Mouse (Mus musculus) megakaryocyte, embryonic 14.5 days (primary cell): ENCODE measurements around the gene Rnf169. TPM values are rescaled to one million over a fixed set of nuclear protein-coding genes. Genes with fewer than 3 reads are reported as not detected.
A peak's percentile ranks its signal among the peaks of the same experiment; 100 is the strongest.

ENCODE experiments used
- H3K27me3 ChIP-seq: replicated peaks from 2 replicates; pipeline ENCODE3; 2012; ENCODE audit warnings: inconsistent platforms
- H3K36me3 ChIP-seq: replicated peaks from 2 replicates; pipeline ENCODE3; 2012; ENCODE audit warnings: low read length, inconsistent platforms, mixed read lengths
- H3K4me1 ChIP-seq: 2 replicates; pipeline ENCODE4 v1.6.1; 2012; ENCODE audit warnings: inconsistent platforms
- H3K4me3 ChIP-seq: replicated peaks from 2 replicates; pipeline ENCODE3; 2012; ENCODE audit warnings: moderate library complexity, mild to moderate bottlenecking, inconsistent platforms
- H3K9me3 ChIP-seq: 2 replicates; pipeline ENCODE4 v1.6.1; 2012; ENCODE audit warnings: inconsistent platforms
- FLI1 ChIP-seq: IDR thresholded peaks from 2 replicates; pipeline ENCODE4 v1.6.1; 2012; ENCODE audit warnings: low read length, inconsistent platforms, mixed read lengths
- GATA1 ChIP-seq: IDR thresholded peaks from 3 replicates; pipeline ENCODE4 v1.6.1; 2012; ENCODE audit warnings: mixed read lengths, low read length, inconsistent platforms, borderline replicate concordance
- polyA plus RNA-seq: library from polyadenylated mRNA; stranded (reverse); fragments of >175 nt; gene quantifications from 2 replicates; pipeline ENCODE4 v1.2.3, GENCODE M21; 2012; ENCODE audit warnings: low replicate concordance; ENCODE audit not compliant: insufficient read depth

The Rnf169 gene
- polyA plus RNA-seq, 1 experiment: 0.87 TPM

DNA sequence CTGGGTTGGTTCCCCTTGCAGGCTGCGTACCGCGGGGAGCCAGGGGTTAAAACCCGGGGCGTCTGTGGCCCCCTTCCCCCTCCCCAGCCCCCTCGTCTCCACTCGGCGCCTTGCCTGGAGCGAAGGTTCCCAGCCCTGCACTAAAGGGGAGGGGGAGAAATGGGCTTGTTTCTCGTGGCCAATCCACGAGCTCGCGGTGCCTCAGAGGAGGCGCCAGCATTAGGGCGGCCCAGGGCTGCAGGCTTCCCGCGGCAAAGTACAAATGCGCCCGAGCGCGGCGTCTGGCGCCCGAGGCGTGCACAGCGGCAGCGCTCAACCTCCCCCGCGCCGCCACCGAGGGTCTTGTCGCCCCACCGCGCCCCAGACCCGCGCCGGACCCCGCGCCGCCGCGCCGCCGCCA lies 25.5 kb upstream of the Rnf169 start, which contains the start of gene Chrdl2:
Gene Chrdl2, plus strand, starts transcription at position 383 of the 400 bp plus-strand sequence.
- Histone ChIP-seq H3K4me1 (peaks cover 17% of the 10 kb centered on the region), H3K4me3 (peak within 1 kb of the TSS; percentile 78), H3K36me3 (no peaks in the 10 kb centered on the region), H3K9me3 (no peaks in the 10 kb centered on the region), H3K27me3 (peaks cover 78% of the 10 kb centered on the region)
- no peak for TF ChIP-seq GATA1
- TF ChIP-seq FLI1: no peak

DNA sequence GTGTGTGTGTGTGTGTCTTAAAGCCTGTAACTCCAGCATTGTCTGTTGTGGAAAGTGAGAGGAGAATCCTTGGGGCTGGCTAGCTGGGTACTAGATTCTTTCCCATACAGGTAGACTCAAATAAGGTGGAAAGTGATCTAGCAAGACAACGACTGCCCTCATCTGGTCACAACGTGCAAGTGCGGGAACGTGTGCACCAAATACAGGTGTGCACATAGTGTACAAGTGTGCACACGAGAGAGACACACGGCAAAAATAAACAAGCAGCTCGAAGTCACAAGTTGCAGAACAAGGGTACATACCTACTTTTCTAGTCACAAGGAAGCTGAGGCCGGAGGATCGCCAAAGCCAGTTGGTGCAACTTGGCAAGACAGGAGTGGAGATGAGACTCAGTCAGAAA lies 23.5 kb upstream of the Rnf169 start:
- Histone ChIP-seq H3K36me3 (no peaks in the 10 kb centered on the region), H3K4me3 (no peak overlapping the region), H3K9me3 (no peaks in the 10 kb centered on the region), H3K4me1 (peaks cover 13% of the 10 kb centered on the region), H3K27me3 (peaks cover 59% of the 10 kb centered on the region)
- TF ChIP-seq FLI1 (no peak), GATA1 (no peak)

DNA sequence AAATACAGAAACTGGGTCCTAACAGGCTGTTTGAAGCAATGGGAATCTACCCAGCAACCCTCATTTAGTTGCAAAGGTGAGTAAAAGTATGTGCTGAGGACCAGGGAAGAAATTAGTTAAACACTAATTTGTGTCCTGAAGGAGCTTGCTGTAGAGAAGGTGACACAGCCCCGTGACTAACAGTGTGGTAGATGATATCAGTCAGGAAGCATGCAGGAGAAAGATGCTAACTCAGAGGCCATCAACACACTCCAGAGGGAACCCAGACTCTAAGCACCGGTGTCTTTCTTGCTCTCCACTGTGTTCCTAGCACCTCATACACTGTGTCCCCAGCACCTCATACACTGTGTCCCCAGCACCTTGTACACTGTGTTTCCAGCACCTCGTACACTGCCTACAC lies 18.4 kb upstream of the Rnf169 start:
- TF ChIP-seq FLI1 (no peak), GATA1 (no peak)
- no peaks in the 10 kb centered on the region for H3K36me3 ChIP-seq
- peaks cover 27% of the 10 kb centered on the region for H3K27me3 ChIP-seq
- H3K9me3 ChIP-seq: no peaks in the 10 kb centered on the region
- H3K4me3 ChIP-seq: no peak overlapping the region
- peaks cover 7% of the 10 kb centered on the region for H3K4me1 ChIP-seq

DNA sequence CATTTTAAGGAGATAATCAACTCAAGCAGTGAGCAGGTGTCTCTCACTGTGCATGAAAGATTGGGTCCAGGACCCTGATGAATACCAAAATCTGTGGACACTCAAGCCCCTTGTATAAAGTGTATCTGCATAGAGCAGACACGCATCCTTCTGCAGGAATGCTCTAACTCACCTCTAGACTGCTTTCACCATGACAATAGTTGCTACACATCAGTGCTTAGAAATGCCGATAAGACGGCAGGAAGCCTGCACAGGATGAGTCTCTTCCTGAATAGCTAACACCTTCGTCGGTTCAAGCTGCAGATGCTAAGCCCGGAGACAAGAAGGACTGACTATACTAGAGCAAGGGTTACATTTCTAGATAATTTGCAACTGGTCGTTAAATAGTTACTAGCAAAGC lies 14.9 kb upstream of the Rnf169 start:
- Histone ChIP-seq H3K9me3 (no peaks in the 10 kb centered on the region), H3K4me3 (no peak overlapping the region), H3K27me3 (peaks cover 29% of the 10 kb centered on the region), H3K4me1 (peaks cover 26% of the 10 kb centered on the region), H3K36me3 (no peaks in the 10 kb centered on the region)
- TF ChIP-seq FLI1: no peak
- TF ChIP-seq GATA1: no peak

DNA sequence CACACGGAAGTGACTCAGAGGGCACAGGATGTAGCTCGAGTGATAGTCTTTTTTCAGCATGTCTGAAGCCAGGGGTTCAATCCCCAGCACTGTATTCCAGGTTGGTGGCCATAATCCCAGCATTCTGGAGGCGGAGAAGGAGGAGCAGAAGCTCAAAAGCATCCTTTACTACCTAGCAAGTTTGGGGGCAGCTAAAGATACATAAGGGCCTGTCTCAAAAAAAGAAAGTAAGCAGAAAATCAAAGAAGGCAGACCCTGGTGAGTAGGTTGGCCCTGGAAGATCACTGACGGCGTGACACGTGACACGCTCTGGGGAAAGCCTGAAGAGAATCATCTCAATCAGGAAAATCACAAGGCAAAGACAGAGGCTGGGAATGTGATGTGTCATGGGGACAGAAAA lies 12.9 kb upstream of the Rnf169 start:
- no peak for TF ChIP-seq FLI1
- TF ChIP-seq GATA1: no peak
- H3K4me3 ChIP-seq: no peak overlapping the region
- peaks cover 22% of the 10 kb centered on the region for H3K27me3 ChIP-seq
- H3K4me1 ChIP-seq: peaks cover 35% of the 10 kb centered on the region
- H3K36me3 ChIP-seq: no peaks in the 10 kb centered on the region
- no peaks in the 10 kb centered on the region for H3K9me3 ChIP-seq

DNA sequence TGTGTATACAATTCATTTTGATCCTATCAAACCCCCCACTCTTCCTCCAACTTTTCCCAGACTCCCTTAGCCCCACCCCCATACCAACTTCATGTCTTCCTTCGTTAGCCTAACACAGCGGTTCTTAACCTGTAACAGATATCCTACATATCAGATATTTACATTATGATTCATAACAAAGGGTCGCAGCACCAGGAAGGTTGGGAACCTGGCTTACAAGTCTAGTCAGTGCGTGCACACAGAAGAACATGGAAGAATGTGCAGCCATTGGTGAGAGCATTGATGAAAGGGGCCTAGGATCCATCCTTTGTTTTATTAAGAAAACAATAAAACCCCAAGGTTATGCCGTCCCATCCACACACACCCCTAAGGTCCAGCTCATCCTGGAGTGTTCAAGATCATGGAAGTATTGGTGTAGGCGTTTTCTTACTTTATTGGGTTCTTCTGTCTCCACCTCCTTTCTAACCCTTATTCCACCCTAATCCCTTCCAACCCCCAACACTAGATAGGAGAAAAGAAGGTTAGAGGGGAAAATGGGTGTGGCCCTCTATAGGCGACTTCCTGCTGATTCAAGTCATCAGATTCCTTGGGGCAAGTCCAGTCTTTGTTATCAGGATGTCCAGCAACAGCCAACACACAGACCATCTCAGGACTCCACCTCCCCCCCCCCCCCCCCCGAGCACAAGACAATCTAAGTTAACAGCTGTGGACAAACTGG lies 10.9 kb upstream of the Rnf169 start:
- H3K27me3 ChIP-seq: peaks cover 17% of the 10 kb centered on the region
- no peak for TF ChIP-seq GATA1
- no peak for TF ChIP-seq FLI1
- H3K4me1 ChIP-seq: peaks cover 35% of the 10 kb centered on the region
- H3K4me3 ChIP-seq: no peak overlapping the region
- H3K36me3 ChIP-seq: no peaks in the 10 kb centered on the region
- no peaks in the 10 kb centered on the region for H3K9me3 ChIP-seq

DNA sequence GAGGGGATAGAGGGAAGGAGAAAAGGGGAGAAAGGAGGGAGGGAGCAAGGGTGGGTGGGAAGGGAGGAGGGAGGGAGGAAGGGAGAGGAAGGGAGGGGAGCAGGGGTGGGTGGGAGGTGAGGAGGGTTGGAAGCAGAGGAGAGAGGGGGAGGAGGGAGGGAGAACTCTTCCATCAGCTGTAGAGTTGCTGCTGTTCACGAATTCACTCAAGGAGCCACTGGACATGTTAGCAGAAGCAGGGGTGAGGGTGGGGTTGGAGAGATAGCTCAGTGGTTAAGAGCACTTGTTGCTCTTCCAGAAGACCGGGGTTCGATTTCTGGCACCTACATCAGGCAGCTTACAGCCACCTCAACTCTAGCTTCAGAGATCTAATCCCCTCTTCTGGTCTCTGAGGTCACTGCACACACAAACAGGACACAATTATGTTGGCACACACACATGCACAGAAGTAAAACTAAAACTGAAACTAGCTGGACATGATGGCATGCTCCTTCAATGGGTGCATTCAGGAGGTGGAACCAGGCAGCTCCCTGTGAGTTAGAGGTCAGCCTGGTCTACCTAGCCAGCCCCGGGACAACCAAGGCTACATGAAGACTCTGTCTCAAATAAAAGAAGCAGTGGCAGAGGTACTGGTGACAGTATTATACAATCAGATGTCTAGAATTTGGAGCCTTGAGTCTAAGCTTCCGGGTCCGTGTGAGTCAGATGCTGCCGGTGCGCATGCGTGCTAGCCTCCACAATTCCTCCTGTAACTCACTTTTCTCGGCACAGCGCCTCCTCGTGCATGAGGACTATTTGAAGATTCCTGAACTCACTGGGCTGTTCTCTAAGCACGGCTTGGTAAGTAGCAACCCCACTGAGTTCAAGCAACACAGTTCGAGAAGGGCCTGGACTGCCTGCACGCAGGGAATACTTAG lies 9.9 kb upstream of the Rnf169 start:
- no peaks in the 10 kb centered on the region for H3K9me3 ChIP-seq
- H3K27me3 ChIP-seq: peaks cover 15% of the 10 kb centered on the region
- H3K36me3 ChIP-seq: no peaks in the 10 kb centered on the region
- peak overlapping the region; percentile 76 for H3K4me3 ChIP-seq
- H3K4me1 ChIP-seq: peaks cover 36% of the 10 kb centered on the region
- TF ChIP-seq GATA1 (no peak), FLI1 (no peak)

DNA sequence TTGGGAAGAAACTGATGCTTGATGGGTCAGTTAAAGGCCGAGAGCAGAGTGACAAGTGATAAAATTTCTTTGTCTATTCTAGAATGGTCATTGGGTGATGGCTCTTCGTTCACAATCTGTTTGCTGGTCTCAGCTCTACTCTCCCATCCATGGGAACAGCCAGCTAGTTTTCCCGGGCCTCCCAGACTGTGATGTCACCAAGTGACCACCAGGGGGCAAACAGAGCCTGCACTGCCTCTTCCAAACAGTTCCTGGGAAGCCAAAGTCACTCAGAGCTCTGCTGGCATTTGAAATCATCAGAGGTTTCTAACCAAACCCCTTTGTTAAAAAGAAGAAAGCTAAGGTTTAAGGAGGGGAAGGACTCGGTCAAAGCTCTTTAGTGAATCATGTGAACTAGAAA lies 8.5 kb upstream of the Rnf169 start:
- TF ChIP-seq GATA1 (no peak), FLI1 (no peak)
- H3K36me3 ChIP-seq: no peaks in the 10 kb centered on the region
- H3K4me1 ChIP-seq: peaks cover 47% of the 10 kb centered on the region
- H3K9me3 ChIP-seq: no peaks in the 10 kb centered on the region
- H3K4me3 ChIP-seq: no peak overlapping the region
- peaks cover 15% of the 10 kb centered on the region for H3K27me3 ChIP-seq

DNA sequence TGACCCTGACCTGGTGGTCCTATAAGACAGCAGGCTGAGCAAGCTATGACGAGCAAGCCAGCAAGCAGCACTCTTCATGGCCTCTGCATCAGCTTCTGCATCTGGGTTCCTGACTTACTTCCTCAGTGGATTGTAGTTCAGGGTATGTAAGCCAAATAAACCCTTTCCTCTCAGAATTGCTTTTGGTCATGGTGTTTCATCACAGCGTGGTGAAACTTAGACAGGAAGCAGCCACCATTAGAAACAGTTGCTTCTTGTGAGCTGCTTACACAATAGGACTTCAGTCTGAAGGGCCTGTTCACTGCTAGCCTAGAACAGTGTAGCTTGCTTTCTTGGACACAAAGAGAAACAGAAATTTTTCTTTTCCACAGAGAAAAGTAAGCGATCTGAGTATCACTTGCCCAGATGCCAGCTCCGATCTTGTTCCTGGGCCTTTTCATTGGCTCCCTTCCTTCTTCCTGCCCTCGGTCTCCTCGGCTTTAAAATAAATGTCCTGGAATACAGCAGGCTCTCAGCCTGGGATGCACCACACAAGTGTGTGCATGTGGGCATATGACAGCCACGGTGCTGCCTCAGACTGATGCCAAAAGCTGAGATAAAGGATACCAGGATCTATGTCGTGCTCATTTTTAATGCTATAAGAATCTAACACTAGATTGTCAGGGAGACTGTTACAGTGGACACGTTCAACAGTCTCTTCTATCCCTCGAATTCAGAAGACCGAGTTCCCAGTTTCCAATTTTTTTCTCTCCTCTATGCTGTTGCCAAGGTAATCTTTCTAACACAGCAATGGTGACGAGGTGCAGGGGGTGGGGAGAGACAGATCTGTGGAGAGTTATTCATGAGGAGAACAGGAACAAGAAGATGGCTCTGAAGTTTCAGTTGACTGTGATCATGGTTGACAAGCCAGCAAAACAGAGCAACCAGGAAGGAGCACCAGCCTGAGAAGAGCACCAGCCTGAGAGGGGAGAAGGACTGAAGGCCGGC lies 2.3 kb upstream of the Rnf169 start:
- H3K4me1 ChIP-seq: peaks cover 37% of the 10 kb centered on the region
- no peak for TF ChIP-seq GATA1
- no peak for TF ChIP-seq FLI1
- peaks cover 10% of the 10 kb centered on the region for H3K27me3 ChIP-seq

More for the DNA sequence above, 2.3 kb upstream of the Rnf169 start:
- peaks cover 4% of the 10 kb centered on the region; the same call in 1 of the 2 replicates for H3K9me3 ChIP-seq
- H3K4me3 ChIP-seq: no peak overlapping the region
- H3K36me3 ChIP-seq: peaks cover under 1% of the 10 kb centered on the region
